Mouse (Mus musculus) embryonic fibroblast, embryonic 13.5 days (primary cell): ENCODE data around the gene Bora.

Experiments used
- CTCF ChIP-seq: IDR thresholded peaks from 2 replicates; pipeline ENCODE4 v1.5.1; 2011; ENCODE audit warnings: mild to moderate bottlenecking, control low read depth, low read length, moderate library complexity, borderline replicate concordance; ENCODE audit not compliant: insufficient read depth
- POLR2A ChIP-seq: IDR thresholded peaks from 2 replicates; pipeline ENCODE4 v1.6.1; 2011; ENCODE audit warnings: low read depth, mild to moderate bottlenecking, control low read depth, low read length, moderate library complexity

DNA sequence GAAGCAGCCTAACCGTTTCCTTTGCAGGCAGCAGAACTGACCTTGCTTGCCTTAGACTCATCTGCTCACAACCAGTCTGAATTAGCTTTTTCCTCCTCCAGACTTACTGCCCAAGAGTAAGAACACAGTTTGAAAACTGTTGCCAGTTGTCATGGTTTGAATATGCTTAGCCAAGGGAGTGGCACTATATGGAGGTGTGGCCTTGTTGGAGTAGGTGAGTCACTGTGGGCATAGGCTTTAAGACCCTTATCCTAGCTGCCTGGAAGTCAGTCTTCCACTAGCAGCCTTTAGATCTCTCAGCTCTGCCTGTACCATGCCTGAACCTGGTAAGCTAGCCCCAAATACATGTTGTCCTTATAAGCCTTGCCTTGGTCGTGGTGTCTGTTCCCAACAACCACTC, 8.3 kb upstream of the Bora start:
- no peak for TF ChIP-seq CTCF
- no peak for TF ChIP-seq POLR2A
